Comparison of ENCODE assay signal across 9 mouse cellular contexts in the genomic region with DNA sequence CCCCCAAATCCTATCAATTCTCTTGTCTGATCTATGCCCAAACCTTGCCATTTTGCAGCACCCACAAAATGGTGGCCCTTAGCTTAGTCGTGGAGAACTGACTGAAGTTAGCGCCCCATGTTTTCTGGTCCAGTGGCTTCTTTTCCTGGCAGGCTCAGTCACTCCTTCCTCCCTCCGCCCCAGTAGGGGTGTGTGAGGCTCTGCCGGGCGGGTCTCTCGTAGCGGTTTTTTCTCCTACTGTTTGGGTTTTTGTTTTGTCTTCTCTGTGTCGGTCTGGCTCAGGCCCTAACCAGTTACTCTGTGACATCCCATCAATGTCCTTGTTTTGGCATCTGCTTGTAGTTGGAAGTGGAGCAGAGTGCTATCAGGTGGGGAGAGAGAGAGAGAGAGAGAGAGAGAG. TPM values are rescaled to one million over a fixed set of nuclear protein-coding genes. Genes with fewer than 3 reads are reported as not detected.
DNase-seq lines count a peak whose midpoint lies in the region; ATAC-seq lines count a peak whose summit lies in the region.
"Had no signal": no experiment of that assay in that cellular context is flagged by ENCODE, and none has a peak within 500 bp of the region (broad histone marks: within the 10 kb centered on the region; RNA-seq: fewer than 3 reads in every experiment).

No protein-coding gene starts in this region.

- peak overlapping the region; percentile 20; the same call in 1 of the 2 replicates for H3K4me2 ChIP-seq in heart, embryonic 15.5 days

- DNase-seq in heart, postnatal 4 days, result no peak
- DNase-seq in thymus, postnatal 0 days (ENCODE audit: low spot score), result peak; percentile 49
- no peak for DNase-seq in thymus, postnatal 10 days (ENCODE audit: low spot score in 2 of 2)
- DNase-seq in kidney, postnatal 10 days, result peak; percentile 31
- DNase-seq in thymus, postnatal 4 days, result peak; percentile 60
- DNase-seq in gastrocnemius, postnatal 36 days, result no peak
- DNase-seq in natural killer cell, adult 2 months (ENCODE audit: low spot score in 2 of 2), result no peak
- DNase-seq: lung, adult 2 months had no signal

- H3K27ac ChIP-seq in heart, embryonic 15.5 days, result peak overlapping the region; percentile 77; the same call in 1 of the 2 replicates

- peaks cover 27% of the 10 kb centered on the region for H3K4me1 ChIP-seq in heart, embryonic 15.5 days (replicated peaks)

- no peak overlapping the region for H3K9ac ChIP-seq in heart, embryonic 15.5 days

- 14% methylated on average over 8 of the region's 8 CpGs for WGBS in heart, embryonic 15.5 days

- no peak overlapping the region for H3K4me3 ChIP-seq in heart, embryonic 15.5 days

- H3K27me3 ChIP-seq in heart, embryonic 15.5 days, result no peaks in the 10 kb centered on the region

- no peaks in the 10 kb centered on the region for H3K36me3 ChIP-seq in heart, embryonic 15.5 days

- no peak for ATAC-seq in heart, embryonic 15.5 days (replicated peaks; ENCODE audit: insufficient number of reproducible peaks, insufficient read depth, low FRiP score, low read depth)

- intact Hi-C loops in gastrocnemius, postnatal 36 days (cut with DNase I), result no loop called here

- H3K9me3 ChIP-seq in heart, embryonic 15.5 days (replicated peaks), result no peaks in the 10 kb centered on the region

RNA-seq across cellular contexts. Expression of gene Cox7a2l, which starts 8.5 kb away (rescaled TPM):
- polyA plus RNA-seq in heart, embryonic 15.5 days (2015; fragmentation: Nextera tagmentation; extraction: Ambion mirVana), result 198 and 222 TPM in 2 replicates
- 100 to 1,000 TPM; 289 to 300 TPM for total RNA-seq in heart, postnatal 4 days (2021)
- 251 and 271 TPM in 2 replicates for polyA plus RNA-seq in thymus, postnatal 0 days (2015; fragmentation: Nextera tagmentation; extraction: Ambion mirVana)
- 100 to 1,000 TPM; 134 to 136 TPM for total RNA-seq in gastrocnemius, postnatal 36 days (2021)

Comparison
In these comparisons a context has a peak if more than half of its experiments do, and no peak if none do; other contexts are left out.
1. DNase-seq: peak in thymus, postnatal 0 days (single experiment), kidney, postnatal 10 days (single experiment) and thymus, postnatal 4 days (single experiment); none in heart, postnatal 4 days (single experiment), thymus, postnatal 10 days (0 of 2), gastrocnemius, postnatal 36 days (0 of 2) and natural killer cell, adult 2 months (0 of 2).